Mouse (Mus musculus) testis, adult 2 months (tissue): ENCODE measurements around the gene Src.

Experiments used
- CTCF ChIP-seq: fragments of 200-500 bp; IDR thresholded peaks from 2 replicates; pipeline ENCODE4 v1.5.1; 2012; ENCODE audit warnings: low read depth, mild to moderate bottlenecking, inconsistent platforms, low read length, moderate library complexity; ENCODE audit not compliant: control insufficient read depth, insufficient read depth, insufficient replicate concordance
- POLR2A ChIP-seq: fragments of 200-500 bp; IDR thresholded peaks from 2 replicates; pipeline ENCODE4 v1.6.1; 2012; ENCODE audit warnings: low read depth, mild to moderate bottlenecking, inconsistent platforms, low read length, moderate library complexity; ENCODE audit not compliant: control insufficient read depth

DNA sequence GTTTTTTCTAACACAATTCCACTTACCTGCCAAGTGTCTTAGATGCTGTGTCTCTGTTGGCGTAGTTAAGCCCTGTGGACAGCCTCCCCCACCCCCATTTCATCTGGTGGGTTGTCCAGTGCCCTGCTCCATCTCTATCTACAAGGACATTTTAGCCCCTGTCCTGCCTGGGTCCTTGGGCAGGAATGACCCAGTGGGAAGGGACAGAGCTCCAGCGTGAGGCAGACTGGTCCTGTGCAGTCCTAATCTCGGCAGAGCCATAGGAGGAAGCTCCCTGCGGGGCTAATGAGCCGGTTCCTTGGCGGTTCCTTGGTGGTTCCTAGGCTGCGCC lies 28.7 kb upstream of the Src start:
- TF ChIP-seq POLR2A (no peak), CTCF (no peak)
